Mouse (Mus musculus): Measurements from ENCODE around the gene Pitpnb.

- no peak for TF ChIP-seq CTCF (IDR thresholded peaks at IDR 0.05; ENCODE audit: low read depth, low read length)
- TF ChIP-seq TAL1 (conservative IDR thresholded peaks at IDR 0.05; ENCODE audit: low read depth, low read length): no peak
Measured at GRCm38 (mm10) chr5:111383335-111383734, 52.8 kb downstream of the Pitpnb start.

All from G1E (cell line).